ENCODE assay signal across 15 mouse cellular contexts in the genomic region with DNA sequence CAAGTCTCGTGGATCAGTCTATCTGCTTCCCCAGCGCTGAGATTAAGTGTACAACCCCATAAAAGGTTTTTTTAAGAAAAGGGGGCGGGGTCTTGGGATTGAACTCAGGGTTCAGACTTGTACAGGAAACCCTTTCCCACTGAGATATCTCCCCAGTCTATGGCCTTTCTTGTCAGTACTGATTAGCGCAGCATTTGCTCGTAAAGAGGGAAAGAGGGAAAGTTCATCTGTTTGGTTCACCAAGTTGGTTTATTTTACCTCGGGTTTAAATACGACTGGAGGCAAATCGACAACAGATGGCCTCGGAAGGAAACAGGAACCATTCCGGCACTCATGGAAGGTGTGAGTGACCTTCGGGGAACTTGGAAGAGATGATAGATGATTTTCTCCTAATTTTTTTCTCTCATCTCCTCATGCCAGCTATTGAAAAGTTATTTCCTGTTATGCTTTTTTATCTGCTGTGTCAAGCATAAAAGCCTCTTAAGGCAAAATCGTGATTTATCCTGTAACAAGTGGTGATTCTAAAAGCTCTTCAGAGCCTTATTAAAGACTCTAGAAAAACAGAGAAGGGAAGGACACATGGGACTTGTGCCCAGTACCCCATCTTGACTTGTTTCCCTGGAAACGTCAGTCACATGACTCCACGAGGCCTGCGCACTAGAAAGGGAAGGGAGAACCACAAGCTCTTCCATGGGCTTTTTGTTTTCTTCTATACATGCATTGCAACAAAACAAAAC.
DNase-seq lines count a peak whose midpoint lies in the region; ATAC-seq and TF ChIP-seq lines count a peak whose summit lies in the region.
"Had no signal": no experiment of that assay in that cellular context is flagged by ENCODE, and none has a peak within 500 bp of the region (broad histone marks: within the 10 kb centered on the region; RNA-seq: fewer than 3 reads in every experiment).

No protein-coding gene starts in this region.

- peak; percentile 28; the same call in 1 of the 2 replicates for TF ChIP-seq POLR2A in testis, adult 2 months (IDR thresholded peaks at IDR 0.05; ENCODE audit: control insufficient read depth, low read depth, low read length)

- H3K4me2 ChIP-seq in hindbrain, embryonic 11.5 days (replicated peaks; ENCODE audit: low read depth, low read length) = no peak overlapping the region
- no peak overlapping the region for H3K4me2 ChIP-seq in hindbrain, embryonic 14.5 days (replicated peaks)
- H3K4me2 ChIP-seq: heart, embryonic 12.5 days; midbrain, embryonic 11.5 days; neural tube, embryonic 13.5 days had no signal

- no peaks in the 10 kb centered on the region for H3K4me1 ChIP-seq in hindbrain, embryonic 11.5 days (replicated peaks; ENCODE audit: control insufficient read depth, insufficient read depth, low read length)
- H3K4me1 ChIP-seq in hindbrain, embryonic 14.5 days (replicated peaks; ENCODE audit: control insufficient read depth, insufficient read depth, low read length) = no peaks in the 10 kb centered on the region
- peaks cover 5% of the 10 kb centered on the region for H3K4me1 ChIP-seq in testis, adult 2 months (ENCODE audit: control insufficient read depth, insufficient read depth, low read length)
- H3K4me1 ChIP-seq: neural tube, embryonic 13.5 days had no signal

- no peaks in the 10 kb centered on the region for H3K27me3 ChIP-seq in hindbrain, embryonic 11.5 days (ENCODE audit: control insufficient read depth, insufficient read depth, low read length)
- H3K27me3 ChIP-seq in hindbrain, embryonic 14.5 days (ENCODE audit: control insufficient read depth, insufficient read depth, low read length) = no peaks in the 10 kb centered on the region
- H3K27me3 ChIP-seq in testis, adult 2 months (ENCODE audit: control insufficient read depth, insufficient read depth, low read length) = no peaks in the 10 kb centered on the region
- H3K27me3 ChIP-seq: heart, embryonic 12.5 days; neural tube, embryonic 13.5 days; Patski had no signal

- no peak for ATAC-seq in hindbrain, embryonic 11.5 days (ENCODE audit: low FRiP score)
- no peak for ATAC-seq in hindbrain, embryonic 14.5 days (ENCODE audit: low FRiP score)
- ATAC-seq: CD4-positive, CD25-positive, alpha-beta regulatory T cell, adult 4 months; Patski had no signal

- H3K9me3 ChIP-seq in hindbrain, embryonic 11.5 days (ENCODE audit: control insufficient read depth, low read length) = no peaks in the 10 kb centered on the region
- H3K9me3 ChIP-seq in hindbrain, embryonic 14.5 days (ENCODE audit: control insufficient read depth, low read length) = no peaks in the 10 kb centered on the region
- H3K9me3 ChIP-seq: heart, embryonic 12.5 days; neural tube, embryonic 13.5 days had no signal

- no peak for TF ChIP-seq CTCF in testis, adult 2 months (IDR thresholded peaks at IDR 0.05; ENCODE audit: control insufficient read depth, insufficient read depth, insufficient replicate concordance, low read depth, low read length)

- 70% methylated on average over 15 of the region's 15 CpGs for WGBS in hindbrain, embryonic 11.5 days
- 79% methylated on average over 15 of the region's 15 CpGs for WGBS in hindbrain, embryonic 14.5 days

- H3K4me3 ChIP-seq in hindbrain, embryonic 11.5 days (ENCODE audit: low read depth, low read length) = no peak overlapping the region
- no peak overlapping the region for H3K4me3 ChIP-seq in hindbrain, embryonic 14.5 days (replicated peaks; ENCODE audit: low read length)
- H3K4me3 ChIP-seq in testis, adult 2 months (ENCODE audit: control insufficient read depth, low read depth, low read length) = peak overlapping the region; percentile 77
- H3K4me3 ChIP-seq: heart, embryonic 12.5 days; neural tube, embryonic 13.5 days had no signal

- no peaks in the 10 kb centered on the region for H3K36me3 ChIP-seq in hindbrain, embryonic 11.5 days (ENCODE audit: control insufficient read depth, insufficient read depth, low read length)
- no peaks in the 10 kb centered on the region for H3K36me3 ChIP-seq in hindbrain, embryonic 14.5 days (replicated peaks; ENCODE audit: control insufficient read depth, insufficient read depth)
- H3K36me3 ChIP-seq in testis, adult 2 months (ENCODE audit: control insufficient read depth, insufficient read depth, low read length) = no peaks in the 10 kb centered on the region
- H3K36me3 ChIP-seq: heart, embryonic 12.5 days; neural tube, embryonic 13.5 days had no signal

- peak; percentile 21 for DNase-seq in hindbrain, embryonic 11.5 days (ENCODE audit: low spot score)
- no peak for DNase-seq in hindbrain, embryonic 14.5 days (ENCODE audit: low spot score)
- DNase-seq in testis, postnatal 14 days (ENCODE audit: low spot score) = no peak
- DNase-seq in hindlimb bud, embryonic 11.5 days (ENCODE audit: extremely low spot score, low read depth, low spot score) = peak; percentile 77
- no peak for DNase-seq in thymus, adult 18-20 months
- DNase-seq in thymus, postnatal 14 days = no peak
- no peak for DNase-seq in adrenal gland, postnatal 4 days (ENCODE audit: low spot score in 2 of 2)
- DNase-seq: adrenal gland, postnatal 36 days; right cerebral cortex, postnatal 14 days had no signal

- H3K9ac ChIP-seq in hindbrain, embryonic 11.5 days (ENCODE audit: low read depth, low read length) = no peak overlapping the region
- no peak overlapping the region for H3K9ac ChIP-seq in hindbrain, embryonic 14.5 days
- H3K9ac ChIP-seq: heart, embryonic 12.5 days; neural tube, embryonic 13.5 days had no signal

- H3K27ac ChIP-seq in hindbrain, embryonic 11.5 days (ENCODE audit: low read depth, low read length) = no peak overlapping the region
- H3K27ac ChIP-seq in hindbrain, embryonic 14.5 days = no peak overlapping the region
- H3K27ac ChIP-seq in testis, adult 2 months (ENCODE audit: control insufficient read depth, insufficient read depth, low read depth, low read length) = no peak overlapping the region; the same call in 1 of the 2 replicates
- H3K27ac ChIP-seq: neural tube, embryonic 13.5 days had no signal

Comparison
In these comparisons a context has a peak if more than half of its experiments do, and no peak if none do; other contexts are left out.
1. DNase-seq: peak in hindbrain, embryonic 11.5 days (single experiment) and hindlimb bud, embryonic 11.5 days (single experiment); none in hindbrain, embryonic 14.5 days (single experiment), testis, postnatal 14 days (single experiment), thymus, adult 18-20 months (0 of 2), thymus, postnatal 14 days (single experiment) and adrenal gland, postnatal 4 days (0 of 2).